Mouse (Mus musculus): ENCODE measurements around the gene Golga2.

The Golga2 gene

GRCm38 (mm10) chr2:32317791-32318417 lies 30.7 kb downstream of the Golga2 start:
- in situ Hi-C loops (cut with MboI, MseI), result no loop called here

GRCm38 (mm10) chr2:32318709-32319585 lies 31.8 kb downstream of the Golga2 start:
- in situ Hi-C loops (cut with MboI, MseI), result no loop called here

GRCm38 (mm10) chr2:32319586-32320580 lies 32.7 kb downstream of the Golga2 start:
- in situ Hi-C loops (cut with MboI, MseI), result no loop called here

- in situ Hi-C loops (cut with MboI, MseI), result no loop called here
Observed at GRCm38 (mm10) chr2:32320721-32321120, 33.5 kb downstream of the Golga2 start.

GRCm38 (mm10) chr2:32321591-32322298 lies 34.6 kb downstream of the Golga2 start:
- in situ Hi-C loops (cut with MboI, MseI), result no loop called here

GRCm38 (mm10) chr2:32322754-32323741 lies 35.9 kb downstream of the Golga2 start:
- in situ Hi-C loops (cut with MboI, MseI), result no loop called here

GRCm38 (mm10) chr2:32324322-32324721 lies 37.1 kb downstream of the Golga2 start:
- in situ Hi-C loops (cut with MboI, MseI), result no loop called here

- in situ Hi-C loops (cut with MboI, MseI), result no loop called here
Observed at GRCm38 (mm10) chr2:32325342-32325741, 38.2 kb downstream of the Golga2 start.

- in situ Hi-C loops (cut with MboI, MseI), result no loop called here
Observed at GRCm38 (mm10) chr2:32327200-32327599, 40.0 kb downstream of the Golga2 start.

- in situ Hi-C loops (cut with MboI, MseI), result no loop called here
Observed at GRCm38 (mm10) chr2:32328911-32329460, 41.8 kb downstream of the Golga2 start.

GRCm38 (mm10) chr2:32329531-32329930 lies 42.3 kb downstream of the Golga2 start:
- in situ Hi-C loops (cut with MboI, MseI), result no loop called here

GRCm38 (mm10) chr2:32332159-32332558 lies 45.0 kb downstream of the Golga2 start:
- in situ Hi-C loops (cut with MboI, MseI), result no loop called here

GRCm38 (mm10) chr2:32335888-32336287 lies 48.7 kb downstream of the Golga2 start:
- in situ Hi-C loops (cut with MboI, MseI), result no loop called here

- in situ Hi-C loops (cut with MboI, MseI), result no loop called here
Observed at GRCm38 (mm10) chr2:32339912-32340642, 52.9 kb downstream of the Golga2 start.

- in situ Hi-C loops (cut with MboI, MseI), result no loop called here
Observed at GRCm38 (mm10) chr2:32340836-32341633, 53.9 kb downstream of the Golga2 start.

- in situ Hi-C loops (cut with MboI, MseI), result no loop called here
Observed at GRCm38 (mm10) chr2:32341634-32341939, 54.4 kb downstream of the Golga2 start.

- in situ Hi-C loops (cut with MboI, MseI), result no loop called here
Observed at GRCm38 (mm10) chr2:32342039-32342438, 54.9 kb downstream of the Golga2 start.

Measured in regulatory T cell (primary cell).